Mouse (Mus musculus): ENCODE measurements around the gene Degs1.

- TF ChIP-seq EP300 (IDR thresholded peaks at IDR 0.05) (no peak), CTCF (IDR thresholded peaks at IDR 0.05) (no peak)
Observed at GRCm38 (mm10) chr1:182271130-182271529, 11.5 kb downstream of the Degs1 start.
